Mouse (Mus musculus) gastrocnemius, postnatal 10 days (tissue): ENCODE measurements around the gene Zfp975. TPM values are rescaled to one million over a fixed set of nuclear protein-coding genes. Genes with fewer than 3 reads are reported as not detected.
"Not testable (repeated sequence)": the region's sequence is repeated elsewhere in the genome, so short reads cannot be mapped to it uniquely, and the experiment has no call there.

ENCODE experiments used
- DNase-seq: peaks from one replicate; pipeline ENCODE4 v3.0.0; 2021; ENCODE audit warnings: mixed read lengths
- long read RNA-seq, 2 experiments: library from polyadenylated mRNA; stranded (forward); transcript quantifications; one replicate each; pipeline ENCODE4 v2.0.0; 2021
- total RNA-seq, 2 experiments: library from RNA; stranded (reverse); gene quantifications; 2 replicates each; pipeline ENCODE4 v1.2.3; 2021

Zfp975 gene
- 1 to 10 TPM; 3.2 to 4.3 TPM for total RNA-seq
- long read RNA-seq, experiment 1, partial matches to known transcripts: 0 of 3 reads
- long read RNA-seq, experiment 1, other reads (novel, unspliced or antisense): 2 of 3 reads
- long read RNA-seq, experiment 2, partial matches to known transcripts: 0 of 4 reads
- long read RNA-seq, experiment 2, other reads (novel, unspliced or antisense): 1 of 4 reads

DNA sequence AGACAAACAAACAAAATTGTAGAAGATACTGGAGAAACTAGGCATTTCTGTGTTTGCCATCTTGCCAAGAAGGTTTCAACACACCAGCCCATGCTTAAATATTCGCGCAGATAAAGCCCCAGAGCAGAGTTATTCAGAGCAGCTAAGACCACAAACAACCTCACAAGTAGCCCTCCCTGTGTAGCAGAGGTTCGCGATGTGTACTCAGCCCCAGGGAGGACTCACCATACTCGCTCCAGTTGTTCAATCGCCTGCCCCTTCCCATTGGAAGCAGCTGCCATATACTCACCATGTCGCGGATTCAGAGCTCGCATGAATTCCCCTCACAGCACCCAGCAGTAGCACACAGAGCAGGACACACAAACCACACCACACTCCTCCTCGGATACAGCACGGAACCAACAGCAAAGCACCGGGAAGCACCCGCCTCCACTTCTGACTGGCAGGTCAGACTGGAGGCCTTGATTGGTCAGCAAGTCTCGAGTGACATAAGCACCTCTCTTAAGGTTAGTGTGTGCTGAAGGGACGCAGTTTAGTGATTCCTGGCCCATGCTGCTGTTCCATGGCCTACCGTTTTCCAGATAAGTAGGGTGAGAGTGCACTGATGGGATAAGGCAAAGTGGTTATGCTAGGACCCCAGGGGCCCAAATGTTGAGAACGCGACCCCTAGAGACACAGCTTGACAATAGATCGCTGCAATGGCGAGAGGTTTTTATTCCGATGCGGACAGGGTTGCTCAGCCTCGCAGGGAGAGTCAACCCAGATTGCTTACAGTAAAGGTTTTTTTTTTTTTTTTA is at the start of gene Zfp975:
Gene Zfp975, minus strand, starts transcription at position 381 of the 797 bp plus-strand sequence.
- peak; percentile 65 for DNase-seq

DNA sequence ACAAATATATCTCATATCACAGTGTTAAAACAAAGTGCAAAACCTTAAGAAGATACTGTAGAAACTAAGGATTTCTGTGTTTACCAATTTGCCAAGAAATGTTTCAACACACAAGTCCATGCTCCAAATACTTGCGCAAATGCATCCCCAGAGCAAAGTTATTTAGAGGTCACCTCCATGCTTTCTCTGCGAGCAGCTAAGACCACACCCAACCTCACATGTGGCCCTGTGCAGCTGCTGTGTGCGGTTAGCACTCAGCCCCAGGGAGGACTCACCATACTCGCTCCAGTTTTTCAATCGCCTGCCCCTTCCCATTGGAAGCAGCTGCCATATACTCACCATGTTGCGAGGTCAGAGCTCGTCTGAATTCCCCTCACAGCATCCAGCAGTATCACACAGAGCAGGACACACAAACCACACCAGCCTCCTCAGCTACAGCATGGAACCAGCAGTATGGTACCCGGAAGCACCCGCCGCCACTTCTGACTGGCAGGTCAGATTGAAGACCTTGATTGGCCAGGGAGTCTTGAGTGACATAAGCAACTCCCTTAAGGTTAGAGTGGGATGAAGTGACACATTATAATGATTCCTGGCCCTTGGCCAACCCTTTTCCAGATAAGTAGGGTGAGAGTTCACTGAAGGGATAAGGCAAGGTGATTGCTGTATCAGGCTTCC is 46.1 kb upstream of the Zfp975 start:
- DNase-seq: no peak

DNA sequence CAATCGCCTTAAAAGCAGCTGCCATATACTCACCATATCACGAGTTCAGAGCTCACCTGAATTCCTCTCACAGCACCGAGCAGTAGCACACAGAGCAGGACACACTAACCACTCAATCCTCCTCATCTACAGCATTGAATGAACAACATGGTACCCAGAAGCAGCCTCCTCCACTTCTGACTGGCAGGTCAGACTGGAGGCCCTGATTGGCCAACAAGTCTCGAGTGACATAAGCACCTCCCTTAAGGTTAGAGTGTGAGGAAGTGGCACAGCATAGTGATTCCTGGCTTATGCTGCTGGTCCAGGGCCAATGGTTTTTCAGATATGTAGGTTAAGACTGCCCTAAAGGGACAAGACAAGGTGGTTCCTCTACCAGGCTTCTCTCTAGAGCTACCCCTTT is 34.4 kb upstream of the Zfp975 start, which contains the start of gene Gm17067:
Gene Gm17067, minus strand, starts transcription at position 101 of the 400 bp plus-strand sequence.
- not testable (repeated sequence) for DNase-seq

DNA sequence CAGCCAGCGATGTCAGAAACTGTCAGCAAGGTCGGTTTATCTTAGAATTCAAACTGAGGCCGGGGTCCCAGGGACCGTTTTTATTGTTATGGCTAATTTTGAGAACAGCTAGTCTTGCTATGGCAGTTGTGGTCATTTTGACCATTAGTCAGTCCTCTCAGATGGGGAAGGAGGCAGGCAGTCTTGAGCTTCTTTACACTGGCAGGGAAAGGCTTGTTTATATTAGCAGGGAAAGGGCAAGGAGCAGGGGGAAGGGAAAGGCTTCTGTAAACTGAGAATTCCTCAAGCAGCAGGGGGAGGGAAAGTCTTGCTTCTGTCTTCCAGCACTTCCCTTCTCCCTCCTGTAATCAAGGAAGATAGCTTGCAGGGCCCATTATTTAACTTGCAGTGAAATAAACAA is 709 bp upstream of the Zfp975 start:
- not testable (repeated sequence) for DNase-seq

DNA sequence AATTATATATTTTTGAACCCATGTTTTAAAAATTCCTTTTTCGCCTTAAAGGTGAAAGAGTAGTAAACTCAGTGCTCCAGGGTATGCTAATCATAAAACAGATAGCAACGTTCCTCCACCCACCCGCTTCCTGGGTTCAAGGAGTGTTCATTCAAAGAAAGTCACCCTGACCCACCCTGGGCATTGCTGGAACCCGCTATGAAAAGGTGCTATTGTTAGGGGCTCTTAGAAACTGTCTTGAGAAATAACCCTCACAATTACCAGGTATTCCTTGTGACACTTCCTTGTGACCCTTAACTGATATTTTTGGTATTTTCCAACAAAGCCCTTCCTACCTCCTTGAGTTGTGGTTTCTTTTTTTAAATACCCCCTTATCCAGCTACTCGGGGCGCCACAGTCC is 12.5 kb downstream of the Zfp975 start:
- DNase-seq: not testable (repeated sequence)

DNA sequence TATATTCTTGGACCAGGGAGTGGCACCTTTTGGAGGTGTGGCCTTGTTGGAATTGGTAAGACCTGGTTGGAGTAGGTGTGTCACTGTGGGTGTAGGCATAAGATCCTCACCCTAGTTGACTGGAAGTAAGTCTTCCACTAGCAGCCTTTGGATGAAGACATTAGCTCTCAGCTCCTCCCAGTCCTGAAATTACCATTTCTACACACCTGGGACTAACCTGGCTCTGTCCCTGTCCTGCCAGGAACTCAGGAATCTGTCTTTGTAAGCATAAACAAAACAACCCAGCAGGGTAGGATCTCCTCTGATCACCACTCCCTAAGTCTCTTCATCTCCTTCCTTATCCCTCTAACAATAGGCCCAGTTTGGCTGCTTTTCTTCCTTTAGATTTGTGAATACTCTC is 12.9 kb downstream of the Zfp975 start:
- DNase-seq: not testable (repeated sequence)

DNA sequence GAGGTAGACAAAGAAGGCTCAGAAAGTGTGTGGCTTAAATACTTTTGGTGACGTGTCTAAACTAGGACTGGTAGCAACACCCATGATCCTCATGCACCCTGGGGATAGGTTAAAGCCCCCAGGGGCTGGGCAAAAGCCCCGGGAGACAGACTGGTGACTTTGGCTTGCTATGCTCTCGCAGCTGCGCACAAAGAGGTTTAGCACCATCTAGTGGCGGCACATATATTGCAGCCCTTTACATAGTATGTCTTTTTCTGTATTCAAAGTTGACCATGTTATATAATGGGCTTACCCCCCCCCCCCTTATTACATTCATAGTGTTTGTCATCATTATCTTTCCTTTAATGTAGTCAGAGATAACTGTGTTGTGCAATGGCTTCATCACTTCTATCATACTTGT is 32.4 kb downstream of the Zfp975 start:
- not testable (repeated sequence) for DNase-seq

DNA sequence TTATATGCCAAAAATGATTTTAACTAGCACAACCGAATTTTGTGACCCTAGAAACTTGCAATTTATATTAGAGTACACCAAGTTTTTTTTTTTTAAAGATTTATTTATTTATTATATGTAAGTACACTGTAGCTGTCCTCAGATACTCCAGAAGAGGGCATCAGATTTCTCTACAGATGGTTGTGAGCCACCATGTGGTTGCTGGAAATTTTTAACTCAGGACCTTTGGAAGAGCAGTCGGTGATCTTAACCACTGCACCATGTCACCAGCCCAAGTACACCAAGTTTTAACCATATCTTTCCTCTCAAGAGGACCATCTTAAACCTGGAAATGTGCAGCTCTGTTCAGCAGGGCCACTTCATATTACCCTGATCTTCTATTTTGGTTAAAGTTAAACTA is 37.3 kb downstream of the Zfp975 start:
- not testable (repeated sequence) for DNase-seq

DNA sequence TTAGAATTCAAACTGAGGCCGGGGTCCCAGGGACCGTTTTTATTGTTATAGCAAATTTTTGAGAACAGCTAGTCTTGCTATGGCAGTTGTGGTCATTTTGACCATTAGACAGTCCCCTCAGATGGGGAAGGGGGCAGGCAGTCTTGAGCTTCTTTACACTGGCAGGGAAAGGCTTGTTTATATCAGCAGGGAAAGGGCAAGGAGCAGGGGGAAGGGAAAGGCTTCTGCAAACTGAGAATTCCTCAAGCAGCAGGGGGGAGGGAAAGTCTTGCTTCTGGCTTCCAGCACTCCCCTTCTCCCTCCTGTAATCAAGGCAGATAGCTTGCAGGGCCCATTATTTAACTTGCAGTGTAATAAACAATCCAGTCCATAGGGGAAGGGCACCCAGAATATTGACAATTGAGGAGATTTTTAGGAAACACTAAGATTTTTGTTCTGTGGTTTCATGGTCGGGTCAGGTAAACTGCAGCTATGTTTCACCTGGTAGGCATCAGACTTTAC is 49.4 kb downstream of the Zfp975 start:
- DNase-seq: not testable (repeated sequence)

DNA sequence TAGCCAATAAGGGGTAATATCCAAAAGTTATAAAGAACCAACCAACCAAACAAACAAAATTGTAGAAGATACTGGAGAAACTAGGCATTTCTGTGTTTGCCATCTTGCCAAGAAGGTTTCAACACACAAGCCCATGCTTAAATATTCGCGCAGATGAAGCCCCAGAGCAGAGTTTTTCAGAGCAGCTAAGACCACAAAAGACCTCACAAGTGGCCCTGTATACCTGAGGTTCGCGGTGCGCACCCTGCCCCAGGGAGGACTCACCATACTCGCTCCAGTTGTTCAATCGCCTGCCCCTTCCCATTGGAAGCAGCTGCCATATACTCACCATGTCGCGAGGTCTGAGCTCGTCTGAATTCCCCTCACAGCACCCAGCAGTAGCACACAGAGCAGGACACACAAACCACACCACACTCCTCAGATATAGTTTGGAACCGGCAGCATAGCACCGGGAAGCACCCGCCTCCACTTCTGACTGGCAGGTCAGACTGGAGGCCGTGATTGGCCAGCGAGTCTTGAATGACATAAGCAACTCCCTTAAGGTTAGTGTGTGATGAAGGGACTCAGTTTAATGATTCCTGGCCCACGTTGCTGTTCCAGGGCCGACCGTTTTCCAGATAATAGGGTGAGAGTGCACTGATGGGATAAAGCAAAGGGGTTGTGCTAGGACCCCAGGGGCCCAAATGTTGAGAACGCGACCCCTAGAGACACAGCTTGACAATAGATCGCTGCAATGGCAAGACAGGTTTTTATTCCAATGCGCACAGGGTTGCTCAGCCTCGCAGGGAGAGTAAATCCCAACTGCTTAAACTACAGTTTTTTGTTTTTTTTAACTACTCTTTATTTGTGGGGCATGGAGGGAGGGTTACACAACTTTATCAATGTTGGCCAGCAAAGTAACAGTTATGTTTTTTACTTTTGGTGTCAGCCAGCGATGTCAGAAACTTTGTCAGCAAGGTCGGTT is 50.1 kb downstream of the Zfp975 start, which contains the start of gene Zfp976:
Gene Zfp976, minus strand, starts transcription at position 437 of the 964 bp plus-strand sequence.
- peak; percentile 42 for DNase-seq

DNA sequence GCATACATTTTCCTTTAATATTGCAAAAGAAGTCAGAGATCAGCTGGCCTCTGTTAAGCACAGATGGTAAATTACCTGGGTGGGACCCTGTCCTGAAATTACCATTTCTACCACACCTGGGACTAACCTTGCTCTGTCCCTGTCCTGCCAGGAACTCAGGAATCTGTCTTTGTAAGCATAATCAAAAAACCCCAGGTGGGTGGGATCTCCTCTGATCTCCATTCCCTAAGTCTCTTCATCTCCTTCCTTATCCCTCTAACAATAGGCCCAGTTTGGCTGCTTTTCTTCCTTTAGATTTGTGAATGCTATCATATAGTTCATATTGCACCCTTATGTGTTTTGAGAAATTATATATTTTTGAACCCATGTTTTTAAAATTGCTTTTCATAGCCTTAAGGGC is 61.5 kb downstream of the Zfp975 start:
- DNase-seq: not testable (repeated sequence)

Other genes with a start within 250 kb of the Zfp975 start
- not detected for gene 4933421I07Rik, start 244.6 kb downstream of the Zfp975 start, total RNA-seq
- 1 to 10 TPM; 6.6 to 9.9 TPM for gene Zfp141, start 187.0 kb downstream of the Zfp975 start, total RNA-seq
- not detected for gene Gm21028, start 114.2 kb downstream of the Zfp975 start, total RNA-seq
- gene Zfp977, start 100.2 kb downstream of the Zfp975 start, total RNA-seq: under 1 TPM in 1 of 2 experiments, not detected in 1; 0.61 TPM
- 1 to 10 TPM; 1.1 to 1.2 TPM for gene Zfp976, start 50.2 kb downstream of the Zfp975 start, total RNA-seq
- not detected for gene Gm17067, start 34.3 kb upstream of the Zfp975 start, total RNA-seq
- gene Vmn2r62, start 100.8 kb upstream of the Zfp975 start, total RNA-seq: not detected
- under 1 TPM in 1 of 2 experiments, not detected in 1; 0.05 TPM for gene Gm2381, start 174.5 kb upstream of the Zfp975 start, total RNA-seq
- gene Vmn2r63, start 241.1 kb upstream of the Zfp975 start, total RNA-seq: not detected